Mouse (Mus musculus) E14TG2a.4 (cell line): ENCODE results near the gene Sema3e.

Experiments used
- CTCF ChIP-seq: conservative IDR thresholded peaks from 2 replicates; pipeline ENCODE4 v1.5.1; 2014; ENCODE audit warnings: low read length
- NANOG ChIP-seq: IDR thresholded peaks from 2 replicates; pipeline ENCODE4 v1.6.1; 2014; ENCODE audit warnings: borderline replicate concordance, low read length, mixed read lengths
- POU5F1 ChIP-seq: IDR thresholded peaks from 2 replicates; pipeline ENCODE4 v1.6.1; 2014; ENCODE audit warnings: low read length, borderline replicate concordance

GRCm38 (mm10) chr5:14126591-14126990 lies 101.5 kb downstream of the Sema3e start:
- TF ChIP-seq CTCF = no peak
- no peak for TF ChIP-seq POU5F1
- no peak for TF ChIP-seq NANOG
